Mouse (Mus musculus): ENCODE results near the gene Fabp6. TPM values are rescaled to one million over a fixed set of nuclear protein-coding genes. Genes with fewer than 3 reads are reported as not detected.

The Fabp6 gene
- total and polyA plus RNA-seq, 3 experiments: not detected

DNA sequence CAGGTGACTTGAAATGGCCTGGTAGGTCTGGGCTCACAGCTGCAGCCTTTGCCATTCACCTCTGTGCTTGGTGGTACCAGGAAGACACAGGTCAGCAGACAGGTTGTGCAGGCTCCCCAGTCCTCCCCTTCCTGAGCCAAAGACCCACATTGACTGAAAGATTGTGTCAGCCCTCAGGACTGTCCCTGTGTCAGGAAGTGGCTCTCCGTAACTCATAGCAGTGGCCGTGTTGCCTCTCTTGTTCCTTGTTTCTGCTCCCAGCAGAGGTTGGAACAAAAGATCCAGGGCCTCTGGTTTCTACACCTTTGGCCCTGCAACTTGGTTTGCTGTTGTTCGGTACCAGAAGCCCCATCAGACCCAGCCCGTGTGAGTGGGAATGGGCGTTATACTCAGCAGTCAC, 32.2 kb downstream of the Fabp6 start:
- Histone ChIP-seq H3K4me3 (peak overlapping the region; percentile 8; the same call in 1 of the 2 replicates), H3K4me1 (ENCODE audit: control insufficient read depth, insufficient read depth, low read length) (peaks cover 14% of the 10 kb centered on the region), H3K36me3 (ENCODE audit: control insufficient read depth, insufficient read depth, low read length) (no peaks in the 10 kb centered on the region), H3K79me2 (replicated peaks; ENCODE audit: control insufficient read depth, insufficient read depth, low read length) (no peaks in the 10 kb centered on the region), H3K27me3 (ENCODE audit: control insufficient read depth, insufficient read depth, low read length) (no peaks in the 10 kb centered on the region), H3K9ac (ENCODE audit: low read depth, low read length) (no peak overlapping the region), H3K27ac (peak overlapping the region; percentile 81)
- intact Hi-C loops (cut with DNase I): loop anchor here (2.0 kb wide), 2 partner anchors 20 to 40 kb away; partner anchors contain the start of gene Ccnjl
- 21% methylated on average over 5 of the region's 5 CpGs for WGBS
- no peak for DNase-seq
- TF ChIP-seq POLR2A (IDR thresholded peaks at IDR 0.05; ENCODE audit: insufficient read depth, low read depth, low read length): no peak
- TF ChIP-seq CTCF (IDR thresholded peaks at IDR 0.05): no peak
- TF ChIP-seq EP300 (IDR thresholded peaks at IDR 0.05; ENCODE audit: insufficient read depth, low read depth, low read length): no peak

DNA sequence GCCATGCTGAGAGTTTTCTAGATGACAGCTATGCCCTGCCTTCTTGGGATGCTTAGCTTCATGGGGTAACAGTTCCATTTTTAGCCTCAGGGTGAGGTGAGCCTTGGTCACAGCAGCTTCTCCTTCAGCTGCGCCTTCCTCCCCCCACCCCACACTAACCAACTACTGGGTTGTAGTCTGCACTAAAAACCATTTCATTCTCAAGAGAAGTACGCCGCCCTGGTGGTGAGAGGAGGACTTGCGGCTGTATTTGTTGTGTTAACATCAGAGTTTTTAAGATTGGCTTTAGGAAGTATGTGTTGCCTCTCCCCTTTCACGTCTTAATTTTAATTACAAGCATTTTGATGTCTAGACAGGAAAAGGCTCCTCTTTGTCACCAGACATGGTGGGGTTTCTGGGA, 33.1 kb downstream of the Fabp6 start:
- Histone ChIP-seq H3K9ac (ENCODE audit: low read depth, low read length) (no peak overlapping the region), H3K4me3 (no peak overlapping the region), H3K36me3 (ENCODE audit: control insufficient read depth, insufficient read depth, low read length) (no peaks in the 10 kb centered on the region), H3K27me3 (ENCODE audit: control insufficient read depth, insufficient read depth, low read length) (no peaks in the 10 kb centered on the region), H3K4me1 (ENCODE audit: control insufficient read depth, insufficient read depth, low read length) (peaks cover 14% of the 10 kb centered on the region), H3K27ac (no peak overlapping the region; the same call in 1 of the 2 replicates), H3K79me2 (replicated peaks; ENCODE audit: control insufficient read depth, insufficient read depth, low read length) (no peaks in the 10 kb centered on the region)
- peak in 1 of 2 experiments; percentile 45 for DNase-seq
- TF ChIP-seq POLR2A (IDR thresholded peaks at IDR 0.05; ENCODE audit: insufficient read depth, low read depth, low read length) (no peak), EP300 (IDR thresholded peaks at IDR 0.05; ENCODE audit: insufficient read depth, low read depth, low read length) (no peak), CTCF (IDR thresholded peaks at IDR 0.05) (peak; percentile 79)
- intact Hi-C loops (cut with DNase I): loop anchor here (2.0 kb wide), 2 partner anchors 19 to 39 kb away; partner anchors contain the start of gene Ccnjl
- WGBS: 57% methylated on average over 5 of the region's 5 CpGs

DNA sequence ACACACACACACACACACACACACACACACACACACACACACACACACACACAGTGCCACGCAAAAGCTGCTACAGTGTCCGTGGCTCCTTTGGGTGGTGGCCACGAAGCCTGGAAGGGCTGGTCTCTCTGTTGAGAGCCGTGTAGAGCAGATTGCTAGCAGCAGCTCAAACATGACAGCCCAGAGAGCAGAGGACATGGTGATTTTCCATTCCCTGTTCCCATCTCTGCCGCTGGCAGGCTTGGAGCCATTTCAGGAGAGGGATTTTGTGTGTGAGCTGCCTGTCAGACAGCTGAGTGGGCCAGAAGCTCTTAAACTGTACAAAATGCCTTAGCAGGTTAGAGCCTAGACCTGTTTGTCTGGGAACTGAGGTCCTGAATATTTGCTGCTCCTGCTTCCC, 34.6 kb downstream of the Fabp6 start:
- Histone ChIP-seq H3K79me2 (replicated peaks; ENCODE audit: control insufficient read depth, insufficient read depth, low read length) (no peaks in the 10 kb centered on the region), H3K36me3 (ENCODE audit: control insufficient read depth, insufficient read depth, low read length) (no peaks in the 10 kb centered on the region), H3K9ac (ENCODE audit: low read depth, low read length) (no peak overlapping the region), H3K27ac (no peak overlapping the region), H3K4me3 (no peak overlapping the region), H3K4me1 (ENCODE audit: control insufficient read depth, insufficient read depth, low read length) (peaks cover 16% of the 10 kb centered on the region), H3K27me3 (ENCODE audit: control insufficient read depth, insufficient read depth, low read length) (no peaks in the 10 kb centered on the region)
- DNase-seq: no peak
- WGBS: 32% methylated on average over 5 of the region's 5 CpGs
- TF ChIP-seq CTCF (IDR thresholded peaks at IDR 0.05): no peak
- no peak for TF ChIP-seq EP300 (IDR thresholded peaks at IDR 0.05; ENCODE audit: insufficient read depth, low read depth, low read length)
- TF ChIP-seq POLR2A (IDR thresholded peaks at IDR 0.05; ENCODE audit: insufficient read depth, low read depth, low read length): no peak
- intact Hi-C loops (cut with DNase I): no loop called here

DNA sequence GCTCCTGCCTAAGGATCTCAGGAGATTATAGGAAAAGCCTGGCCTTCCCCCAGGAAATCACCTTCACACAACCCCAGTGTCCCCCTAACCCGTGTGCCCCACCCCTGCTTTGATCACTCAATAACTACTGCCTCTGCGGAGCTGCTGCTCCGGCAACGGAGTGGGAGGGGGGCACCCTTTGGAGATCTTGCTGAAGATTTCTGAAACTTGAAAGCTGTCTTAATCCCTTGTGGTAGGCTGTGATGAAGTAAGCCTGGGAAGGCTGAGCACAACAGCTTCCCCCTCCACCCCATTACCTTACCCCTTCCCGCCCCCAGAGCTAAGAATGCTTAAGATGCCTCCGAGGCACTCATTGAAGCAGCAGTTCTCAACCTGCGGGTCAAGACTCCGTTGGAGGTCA, 35.5 kb downstream of the Fabp6 start:
- Histone ChIP-seq H3K79me2 (replicated peaks; ENCODE audit: control insufficient read depth, insufficient read depth, low read length) (no peaks in the 10 kb centered on the region), H3K4me3 (no peak overlapping the region), H3K36me3 (ENCODE audit: control insufficient read depth, insufficient read depth, low read length) (no peaks in the 10 kb centered on the region), H3K27ac (no peak overlapping the region), H3K27me3 (ENCODE audit: control insufficient read depth, insufficient read depth, low read length) (no peaks in the 10 kb centered on the region), H3K9ac (ENCODE audit: low read depth, low read length) (no peak overlapping the region), H3K4me1 (ENCODE audit: control insufficient read depth, insufficient read depth, low read length) (peaks cover 15% of the 10 kb centered on the region)
- DNase-seq: no peak
- TF ChIP-seq POLR2A (IDR thresholded peaks at IDR 0.05; ENCODE audit: insufficient read depth, low read depth, low read length) (no peak), CTCF (IDR thresholded peaks at IDR 0.05) (no peak), EP300 (IDR thresholded peaks at IDR 0.05; ENCODE audit: insufficient read depth, low read depth, low read length) (no peak)
- 61% methylated on average over 8 of the region's 8 CpGs for WGBS
- intact Hi-C loops (cut with DNase I): no loop called here

DNA sequence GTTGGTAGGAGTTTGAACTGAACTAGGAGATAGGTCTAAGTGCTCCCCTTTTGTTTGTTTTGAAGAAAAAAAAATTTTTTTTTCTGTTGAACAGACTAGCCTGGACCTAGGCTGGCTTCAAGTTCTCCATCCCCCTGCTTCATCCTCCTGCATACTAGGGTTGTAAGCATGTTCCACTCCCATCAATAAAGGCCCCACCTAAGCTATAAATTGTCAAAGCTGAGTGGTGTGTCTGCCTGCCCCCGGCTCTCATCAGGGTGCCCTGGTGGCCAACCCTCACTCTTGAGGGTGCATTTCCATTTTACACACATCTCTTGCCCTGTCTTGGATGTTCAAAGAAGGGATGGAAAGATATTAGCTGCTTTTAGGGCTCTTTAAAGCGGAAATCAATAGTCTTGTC, 35.9 kb downstream of the Fabp6 start:
- Histone ChIP-seq H3K4me3 (no peak overlapping the region), H3K27ac (no peak overlapping the region), H3K79me2 (replicated peaks; ENCODE audit: control insufficient read depth, insufficient read depth, low read length) (no peaks in the 10 kb centered on the region), H3K36me3 (ENCODE audit: control insufficient read depth, insufficient read depth, low read length) (no peaks in the 10 kb centered on the region), H3K4me1 (ENCODE audit: control insufficient read depth, insufficient read depth, low read length) (peaks cover 12% of the 10 kb centered on the region), H3K27me3 (ENCODE audit: control insufficient read depth, insufficient read depth, low read length) (no peaks in the 10 kb centered on the region), H3K9ac (ENCODE audit: low read depth, low read length) (no peak overlapping the region)
- intact Hi-C loops (cut with DNase I): no loop called here
- 68% methylated on average over 2 of the region's 2 CpGs for WGBS
- TF ChIP-seq POLR2A (IDR thresholded peaks at IDR 0.05; ENCODE audit: insufficient read depth, low read depth, low read length): no peak
- no peak for TF ChIP-seq CTCF (IDR thresholded peaks at IDR 0.05)
- no peak for TF ChIP-seq EP300 (IDR thresholded peaks at IDR 0.05; ENCODE audit: insufficient read depth, low read depth, low read length)
- DNase-seq: no peak

DNA sequence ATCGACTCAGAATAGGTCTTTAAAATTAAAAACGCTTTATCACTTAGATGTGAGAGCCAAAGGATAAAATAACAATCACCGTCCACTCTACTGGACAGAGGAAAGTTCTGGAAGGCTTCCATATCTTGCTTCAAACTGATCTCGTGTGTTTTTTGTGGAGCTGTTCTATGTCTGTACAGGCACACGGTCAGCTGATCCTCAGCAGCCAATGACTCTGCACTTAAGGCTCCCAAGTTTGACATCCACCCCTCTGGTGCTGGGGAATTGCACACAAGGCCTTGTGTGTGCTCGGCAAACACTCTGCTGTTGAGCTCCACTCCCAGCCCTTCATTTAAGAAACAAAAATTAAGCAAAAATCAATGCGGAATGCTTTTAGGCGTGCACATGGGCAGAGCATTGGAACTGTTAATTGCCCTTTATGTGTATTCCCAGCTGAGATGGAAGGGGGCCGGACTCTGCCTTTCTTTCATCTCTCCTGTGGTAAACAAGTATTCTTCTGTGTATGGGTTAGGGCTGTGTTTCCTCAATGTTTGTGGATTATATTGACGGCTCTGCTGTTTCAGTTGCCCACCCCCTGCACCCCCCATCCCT, 37.6 kb downstream of the Fabp6 start:
- H3K79me2 ChIP-seq (replicated peaks; ENCODE audit: control insufficient read depth, insufficient read depth, low read length): no peaks in the 10 kb centered on the region
- TF ChIP-seq POLR2A (IDR thresholded peaks at IDR 0.05; ENCODE audit: insufficient read depth, low read depth, low read length) (no peak), CTCF (IDR thresholded peaks at IDR 0.05) (no peak)
- 54% methylated on average over 10 of the region's 10 CpGs for WGBS
- no peak for DNase-seq
- no peaks in the 10 kb centered on the region for H3K27me3 ChIP-seq (ENCODE audit: control insufficient read depth, insufficient read depth, low read length)
- intact Hi-C loops (cut with DNase I): no loop called here
- no peaks in the 10 kb centered on the region for H3K36me3 ChIP-seq (ENCODE audit: control insufficient read depth, insufficient read depth, low read length)
- H3K9ac ChIP-seq (ENCODE audit: low read depth, low read length): no peak overlapping the region
- H3K4me1 ChIP-seq (ENCODE audit: control insufficient read depth, insufficient read depth, low read length): peaks cover 2% of the 10 kb centered on the region
- H3K4me3 ChIP-seq: no peak overlapping the region
- H3K27ac ChIP-seq: no peak overlapping the region

All from heart, adult 2 months (tissue).